8 mouse cellular contexts compared by ENCODE assay signal in genomic region chrX:113185230-113185985, GRCm38 (mm10). TPM values are rescaled to one million over a fixed set of nuclear protein-coding genes. Genes with fewer than 3 reads are reported as not detected.
DNase-seq lines count a peak whose midpoint lies in the region; ATAC-seq lines count a peak whose summit lies in the region.

Chm (minus strand) TSS chrX:113185517.

- H3K36me3 ChIP-seq in embryonic facial prominence, embryonic 11.5 days (replicated peaks; ENCODE audit: control insufficient read depth, insufficient read depth, low read depth, low read length) = no peaks in the 10 kb centered on the region
- no peaks in the 10 kb centered on the region for H3K36me3 ChIP-seq in limb, embryonic 10.5 days
- no peaks in the 10 kb centered on the region for H3K36me3 ChIP-seq in midbrain, embryonic 12.5 days

- H3K9ac ChIP-seq in embryonic facial prominence, embryonic 11.5 days (replicated peaks; ENCODE audit: low read length) = peak within 1 kb of the TSS; percentile 50
- H3K9ac ChIP-seq in midbrain, embryonic 12.5 days (replicated peaks) = peak within 1 kb of the TSS; percentile 53

- DNase-seq in A20 (ENCODE audit: low read depth, low spot score) = peak; percentile 81
- peak; percentile 6 for DNase-seq in adrenal gland, postnatal 25 days
- peak; percentile 87 for DNase-seq in embryonic facial prominence, embryonic 11.5 days (ENCODE audit: low spot score)
- peak; percentile 67 to 75 for DNase-seq in heart, adult 18-20 months
- DNase-seq in kidney, adult 18-20 months = peak; percentile 60
- DNase-seq in limb, embryonic 10.5 days (ENCODE audit: low spot score) = peak; percentile 60
- DNase-seq in skeletal muscle tissue, adult 2 months (ENCODE audit: low read depth, low spot score) = peak; percentile 25

- H3K4me2 ChIP-seq in embryonic facial prominence, embryonic 11.5 days (ENCODE audit: low read depth, low read length) = peak within 1 kb of the TSS; percentile 32
- peak within 1 kb of the TSS; percentile 47 for H3K4me2 ChIP-seq in midbrain, embryonic 12.5 days (replicated peaks)

- H3K27me3 ChIP-seq in embryonic facial prominence, embryonic 11.5 days (ENCODE audit: control insufficient read depth, insufficient read depth, low read length) = no peaks in the 10 kb centered on the region
- no peaks in the 10 kb centered on the region for H3K27me3 ChIP-seq in limb, embryonic 10.5 days (ENCODE audit: low read depth, poor library complexity, severe bottlenecking)
- no peaks in the 10 kb centered on the region for H3K27me3 ChIP-seq in midbrain, embryonic 12.5 days

- no peak within 1 kb of the TSS for H3K27ac ChIP-seq in embryonic facial prominence, embryonic 11.5 days (replicated peaks; ENCODE audit: low read depth, low read length)
- H3K27ac ChIP-seq in limb, embryonic 10.5 days = peak within 1 kb of the TSS; percentile 86
- H3K27ac ChIP-seq in midbrain, embryonic 12.5 days (replicated peaks) = peak within 1 kb of the TSS; percentile 77

- WGBS in embryonic facial prominence, embryonic 11.5 days = 13% methylated on average over 21 of the region's 21 CpGs
- WGBS in limb, embryonic 10.5 days = 8% methylated on average over 21 of the region's 21 CpGs
- WGBS in midbrain, embryonic 12.5 days = 16% methylated on average over 21 of the region's 21 CpGs

- no peaks in the 10 kb centered on the region for H3K4me1 ChIP-seq in embryonic facial prominence, embryonic 11.5 days (ENCODE audit: control insufficient read depth, insufficient read depth, low read length)
- H3K4me1 ChIP-seq in limb, embryonic 10.5 days = no peaks in the 10 kb centered on the region
- H3K4me1 ChIP-seq in midbrain, embryonic 12.5 days = no peaks in the 10 kb centered on the region

- H3K4me3 ChIP-seq in embryonic facial prominence, embryonic 11.5 days (ENCODE audit: low read depth, low read length) = peak within 1 kb of the TSS; percentile 46
- peak within 1 kb of the TSS; percentile 59 for H3K4me3 ChIP-seq in limb, embryonic 10.5 days
- H3K4me3 ChIP-seq in midbrain, embryonic 12.5 days = peak within 1 kb of the TSS; percentile 51

- H3K9me3 ChIP-seq in embryonic facial prominence, embryonic 11.5 days (replicated peaks; ENCODE audit: control insufficient read depth, low read length) = no peaks in the 10 kb centered on the region
- no peaks in the 10 kb centered on the region for H3K9me3 ChIP-seq in limb, embryonic 10.5 days (replicated peaks)
- H3K9me3 ChIP-seq in midbrain, embryonic 12.5 days = no peaks in the 10 kb centered on the region

- ATAC-seq in embryonic facial prominence, embryonic 11.5 days (replicated peaks; ENCODE audit: insufficient number of reproducible peaks, low FRiP score, low TSS enrichment, low read depth) = peak; percentile 96
- peak; percentile 95 for ATAC-seq in midbrain, embryonic 12.5 days (ENCODE audit: low FRiP score, low read depth)

RNA-seq across cellular contexts. Expression of gene Chm, which starts in this region (rescaled TPM):
- 14.0 and 16.4 TPM in 2 replicates for total RNA-seq in adrenal gland, postnatal 25 days (2021)
- 18.5 and 20.4 TPM in 2 replicates for polyA plus RNA-seq in embryonic facial prominence, embryonic 11.5 days (2014; fragmentation: Nextera tagmentation; extraction: Ambion mirVana)
- total RNA-seq in heart, adult 18-20 months (2021) = 10 to 100 TPM in 1 of 2 experiments, 1 to 10 TPM in 1; 9.7 to 11.7 TPM
- polyA plus RNA-seq in limb, embryonic 10.5 days (2016; fragmentation: Nextera tagmentation; extraction: Ambion mirVana) = 10.8 and 13.8 TPM in 2 replicates
- 16.2 and 16.9 TPM in 2 replicates for polyA plus RNA-seq in midbrain, embryonic 12.5 days (2016; fragmentation: Nextera tagmentation; extraction: Ambion mirVana)

Comparison
In these comparisons a context has a peak if more than half of its experiments do, and no peak if none do; other contexts are left out.
1. DNase-seq: peak in every context shown above with its lines; median percentile 87 in embryonic facial prominence, embryonic 11.5 days; 81 in A20; 71 in heart, adult 18-20 months; 60 in kidney, adult 18-20 months; 60 in limb, embryonic 10.5 days; 25 in skeletal muscle tissue, adult 2 months; 6 in adrenal gland, postnatal 25 days.